Mouse (Mus musculus) forebrain, postnatal 0 days (tissue): ENCODE results near the gene Inpp1. TPM values are rescaled to one million over a fixed set of nuclear protein-coding genes. Genes with fewer than 3 reads are reported as not detected.
A peak's percentile ranks its signal among the peaks of the same experiment; 100 is the strongest.

Source experiments
- ATAC-seq: fragments of 200-750 bp; cut with Nextera tagmentation; 2 replicates; pipeline ENCODE4 v1.8.0; 2017; ENCODE audit warnings: mild to moderate bottlenecking, moderate library complexity
- DNase-seq: peaks from one replicate; pipeline ENCODE4 v3.0.0-alpha.2; 2015
- H3K27ac ChIP-seq: fragments of 300-500 bp; sonication (generic); 2 replicates; pipeline ENCODE4 v1.5.1; 2014; ENCODE audit warnings: low read depth, mild to moderate bottlenecking, antibody characterized with exemption, low read length, moderate library complexity, mixed read lengths
- H3K27me3 ChIP-seq: fragments of 300-500 bp; sonication (generic); 2 replicates; pipeline ENCODE4 v1.6.1; 2014; ENCODE audit warnings: mild to moderate bottlenecking, low read length, mixed read lengths; ENCODE audit not compliant: insufficient read depth
- H3K36me3 ChIP-seq: fragments of 300-500 bp; sonication (generic); 2 replicates; pipeline ENCODE4 v1.6.1; 2014; ENCODE audit warnings: mild to moderate bottlenecking, moderate library complexity; ENCODE audit not compliant: insufficient read depth
- H3K4me1 ChIP-seq: fragments of 300-500 bp; sonication (generic); 2 replicates; pipeline ENCODE4 v1.6.1; 2014; ENCODE audit warnings: antibody characterized with exemption; ENCODE audit not compliant: insufficient read depth
- H3K4me2 ChIP-seq: fragments of 300-500 bp; sonication (generic); 2 replicates; pipeline ENCODE4 v1.6.1; 2014; ENCODE audit warnings: low read depth, mild to moderate bottlenecking, moderate library complexity
- H3K4me3 ChIP-seq: fragments of 300-500 bp; sonication (generic); 2 replicates; pipeline ENCODE4 v1.5.1; 2014; ENCODE audit warnings: low read depth, low read length, mixed read lengths
- H3K9ac ChIP-seq: fragments of 300-500 bp; sonication (generic); 2 replicates; pipeline ENCODE4 v1.6.1; 2014; ENCODE audit warnings: mild to moderate bottlenecking
- H3K9me3 ChIP-seq: fragments of 300-500 bp; sonication (generic); 2 replicates; pipeline ENCODE4 v1.6.1; 2016; ENCODE audit warnings: low read length
- CTCF ChIP-seq: sonication (generic); IDR thresholded peaks from 2 replicates; pipeline ENCODE4 v1.5.1; 2016; ENCODE audit warnings: antibody characterized with exemption, control low read depth, low read depth
- WGBS: fragments of 180-500 bp; shearing (Covaris S2); extraction: QIAGEN DNeasy Blood & Tissue Kit; methylation state at CpG from one replicate; pipeline ENCODE4 v1.1.7; 2014; 5-methylcytosine and 5-hydroxymethylcytosine counted together
- polyA plus RNA-seq: library from polyadenylated mRNA; unstranded; fragments of >200 nt; fragmentation: Nextera tagmentation; extraction: Ambion mirVana; gene quantifications from 2 replicates; pipeline ENCODE4 v1.2.1, GENCODE M21; 2015
- total RNA-seq: library from RNA; depleted of rRNA; stranded (reverse); fragments of >200 nt; gene quantifications from 2 replicates; pipeline ENCODE4 v1.2.3, GENCODE M21; 2014

The Inpp1 gene
- total and polyA plus RNA-seq, 2 experiments from 2014 or later, result 38.1 to 38.5 TPM

GRCm38 (mm10) chr1:52846556-52846955 lies 29.1 kb upstream of the Inpp1 start:
- no peaks in the 10 kb centered on the region; the same call in 1 of the 2 replicates for H3K4me1 ChIP-seq
- ATAC-seq (no peak), DNase-seq (no peak)
- no peak for TF ChIP-seq CTCF
- H3K4me2 ChIP-seq, result no peak overlapping the region
- no peak overlapping the region for H3K4me3 ChIP-seq
- 87% methylated on average over 4 of the region's 4 CpGs for WGBS
- H3K9me3 ChIP-seq, result no peaks in the 10 kb centered on the region
- H3K27me3 ChIP-seq, result no peaks in the 10 kb centered on the region
- H3K27ac ChIP-seq, result no peak overlapping the region
- H3K9ac ChIP-seq, result no peak overlapping the region
- H3K36me3 ChIP-seq, result no peaks in the 10 kb centered on the region

- peak within 1 kb of the TSS; percentile 74 for H3K27ac ChIP-seq
- H3K4me2 ChIP-seq, result peak within 1 kb of the TSS; percentile 77
- 3% methylated on average over 45 of the region's 45 CpGs for WGBS
- H3K9ac ChIP-seq, result peak within 1 kb of the TSS; percentile 70
- DNase-seq (peak; percentile 95), ATAC-seq (peak; percentile 99)
- H3K4me3 ChIP-seq, result peak within 1 kb of the TSS; percentile 67
- no peaks in the 10 kb centered on the region for H3K9me3 ChIP-seq
- H3K36me3 ChIP-seq, result no peaks in the 10 kb centered on the region
- no peak for TF ChIP-seq CTCF
- no peaks in the 10 kb centered on the region for H3K27me3 ChIP-seq
- no peaks in the 10 kb centered on the region; the same call in 1 of the 2 replicates for H3K4me1 ChIP-seq
Measured at GRCm38 (mm10) chr1:52844782-52845665, 27.5 kb upstream of the Inpp1 start, which contains the start of gene Hibch. Hibch (plus strand) TSS chr1:52844929.

GRCm38 (mm10) chr1:52844354-52844753 lies 26.9 kb upstream of the Inpp1 start:
- WGBS, result 22% methylated on average over 3 of the region's 3 CpGs
- Histone ChIP-seq H3K27me3 (no peaks in the 10 kb centered on the region), H3K4me2 (peak overlapping the region; percentile 77), H3K4me1 (no peaks in the 10 kb centered on the region; the same call in 1 of the 2 replicates), H3K9me3 (no peaks in the 10 kb centered on the region), H3K27ac (no peak overlapping the region), H3K9ac (peak overlapping the region; percentile 70), H3K4me3 (peak overlapping the region; percentile 67), H3K36me3 (no peaks in the 10 kb centered on the region)
- TF ChIP-seq CTCF, result no peak
- no peak for DNase-seq
- ATAC-seq, result no peak; the same call in 1 of the 2 replicates

- 95% methylated on average over 3 of the region's 3 CpGs for WGBS
- Histone ChIP-seq H3K27ac (no peak overlapping the region), H3K9ac (no peak overlapping the region), H3K9me3 (no peaks in the 10 kb centered on the region), H3K4me1 (no peaks in the 10 kb centered on the region), H3K4me3 (no peak overlapping the region), H3K27me3 (no peaks in the 10 kb centered on the region), H3K36me3 (no peaks in the 10 kb centered on the region), H3K4me2 (no peak overlapping the region)
- ATAC-seq (no peak), DNase-seq (no peak)
- no peak for TF ChIP-seq CTCF
Measured at GRCm38 (mm10) chr1:52839099-52839498, 21.6 kb upstream of the Inpp1 start.

- Histone ChIP-seq H3K9ac (peak overlapping the region; percentile 86), H3K9me3 (no peaks in the 10 kb centered on the region), H3K27ac (peak overlapping the region; percentile 87), H3K27me3 (no peaks in the 10 kb centered on the region), H3K4me3 (peak overlapping the region; percentile 72), H3K4me2 (peak overlapping the region; percentile 81), H3K36me3 (no peaks in the 10 kb centered on the region; the same call in 1 of the 2 replicates), H3K4me1 (0 out of 2 replicates have a peak, but pooled peaks cover 11% of the 10 kb centered on the region)
- 4% methylated on average over 7 of the region's 7 CpGs for WGBS
- DNase-seq, result no peak
- TF ChIP-seq CTCF, result no peak
- 0 out of 2 replicates have a peak, but pooled peaks have one; percentile 2 for ATAC-seq
Measured at GRCm38 (mm10) chr1:52817813-52818147, 292 bp upstream of the Inpp1 start.

- Histone ChIP-seq H3K27ac (peak overlapping the region; percentile 87; the same call in 1 of the 2 replicates), H3K4me3 (peak overlapping the region; percentile 72), H3K27me3 (no peaks in the 10 kb centered on the region), H3K9ac (peak overlapping the region; percentile 86), H3K36me3 (no peaks in the 10 kb centered on the region; the same call in 1 of the 2 replicates), H3K4me1 (0 out of 2 replicates have a peak, but pooled peaks cover 11% of the 10 kb centered on the region), H3K9me3 (no peaks in the 10 kb centered on the region), H3K4me2 (peak overlapping the region; percentile 81)
- no peak for ATAC-seq
- WGBS, result 48% methylated on average over 13 of the region's 13 CpGs
- DNase-seq, result peak; percentile 21
- no peak for TF ChIP-seq CTCF
Measured at GRCm38 (mm10) chr1:52816232-52816891, 1.1 kb downstream of the Inpp1 start.

GRCm38 (mm10) chr1:52808456-52808855 lies 9.0 kb downstream of the Inpp1 start:
- no peaks in the 10 kb centered on the region for H3K9me3 ChIP-seq
- TF ChIP-seq CTCF, result no peak
- peaks cover 11% of the 10 kb centered on the region for H3K36me3 ChIP-seq
- H3K9ac ChIP-seq, result no peak overlapping the region
- H3K27me3 ChIP-seq, result no peaks in the 10 kb centered on the region
- no peak overlapping the region for H3K4me3 ChIP-seq
- no peaks in the 10 kb centered on the region for H3K4me1 ChIP-seq
- H3K27ac ChIP-seq, result no peak overlapping the region
- no peak overlapping the region for H3K4me2 ChIP-seq
- 93% methylated on average over 6 of the region's 6 CpGs for WGBS
- ATAC-seq, result no peak
- no peak for DNase-seq
